Mouse (Mus musculus) olfactory bulb, adult 2 months (tissue): ENCODE data around the gene Med22.
"Not testable (repeated sequence)": the region's sequence is repeated elsewhere in the genome, so short reads cannot be mapped to it uniquely, and the experiment has no call there.

Experiments used
- CTCF ChIP-seq: fragments of 200-500 bp; IDR thresholded peaks from 2 replicates; pipeline ENCODE4 v1.5.1; 2012; ENCODE audit warnings: low read depth, mild to moderate bottlenecking, low read length, moderate library complexity; ENCODE audit not compliant: insufficient read depth
- POLR2A ChIP-seq: fragments of 200-500 bp; IDR thresholded peaks from 2 replicates; pipeline ENCODE4 v1.6.1; 2012; ENCODE audit warnings: mild to moderate bottlenecking, low read depth, low read length, moderate library complexity; ENCODE audit not compliant: insufficient read depth

GRCm38 (mm10) chr2:26886170-26886569 lies 24.3 kb downstream of the Med22 start:
- TF ChIP-seq POLR2A, CTCF: not testable (repeated sequence)
